12 mouse cellular contexts compared by ENCODE assay signal in the genomic region with DNA sequence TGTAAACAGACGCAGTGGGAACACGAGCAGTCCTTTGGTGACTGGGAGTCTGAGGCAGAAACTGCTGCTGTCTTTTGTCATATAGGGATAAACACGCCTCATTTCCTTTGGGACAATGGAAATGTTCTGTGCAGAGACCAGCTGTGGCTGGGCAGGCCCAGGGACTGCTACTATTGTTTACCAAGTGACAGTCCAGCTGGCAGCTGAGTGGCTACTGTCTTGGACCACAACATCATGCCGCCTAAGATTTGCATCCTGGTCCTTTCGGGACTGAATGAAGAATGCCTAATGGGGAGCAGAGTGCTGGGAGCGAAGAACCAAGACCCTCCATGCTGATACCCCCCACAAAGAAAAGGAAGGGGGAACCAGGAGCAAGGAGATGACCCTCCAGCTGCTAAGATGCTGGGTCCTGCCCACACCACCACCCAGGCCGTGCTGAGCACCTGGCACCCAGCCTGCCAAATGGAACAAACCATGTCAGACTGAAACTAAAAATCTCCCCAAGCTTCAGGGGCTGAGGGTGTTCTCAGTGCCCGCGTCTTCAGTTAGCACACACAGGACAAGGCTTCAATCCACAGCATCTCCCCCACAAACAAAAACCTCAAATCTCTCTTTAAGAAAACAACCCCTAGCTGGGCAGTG. TPM values are rescaled to one million over a fixed set of nuclear protein-coding genes. Genes with fewer than 3 reads are reported as not detected.
DNase-seq lines count a peak whose midpoint lies in the region; ATAC-seq and TF ChIP-seq lines count a peak whose summit lies in the region.
"Had no signal": no experiment of that assay in that cellular context is flagged by ENCODE, and none has a peak within 500 bp of the region (broad histone marks: within the 10 kb centered on the region; RNA-seq: fewer than 3 reads in every experiment).

No protein-coding gene starts in this region.

- WGBS in hindbrain, embryonic 14.5 days: 22% methylated on average over 9 of the region's 9 CpGs
- 26% methylated on average over 9 of the region's 9 CpGs for WGBS in midbrain, postnatal 0 days
- WGBS in liver, embryonic 11.5 days: 75% methylated on average over 9 of the region's 9 CpGs

- peak overlapping the region; percentile 84 for H3K4me2 ChIP-seq in hindbrain, embryonic 14.5 days (replicated peaks)
- peak overlapping the region; percentile 22 for H3K4me2 ChIP-seq in midbrain, postnatal 0 days (ENCODE audit: low read depth, low read length, poor library complexity, severe bottlenecking)
- H3K4me2 ChIP-seq in liver, embryonic 11.5 days: no peak overlapping the region

- peak overlapping the region; percentile 37 for H3K9ac ChIP-seq in hindbrain, embryonic 14.5 days
- no peak overlapping the region for H3K9ac ChIP-seq in midbrain, postnatal 0 days (replicated peaks; ENCODE audit: low read length, poor library complexity, severe bottlenecking)
- H3K9ac ChIP-seq in liver, embryonic 11.5 days (ENCODE audit: low read depth, low read length): no peak overlapping the region

- 0 out of 2 replicates have a peak overlapping the region, but pooled peaks have one; percentile 2 for H3K4me3 ChIP-seq in hindbrain, embryonic 14.5 days (replicated peaks; ENCODE audit: low read length)
- no peak overlapping the region for H3K4me3 ChIP-seq in midbrain, postnatal 0 days (ENCODE audit: low read depth, low read length)
- no peak overlapping the region for H3K4me3 ChIP-seq in liver, embryonic 11.5 days (ENCODE audit: low read depth, low read length)

- H3K9me3 ChIP-seq in hindbrain, embryonic 14.5 days (ENCODE audit: control insufficient read depth, low read length): no peaks in the 10 kb centered on the region
- no peaks in the 10 kb centered on the region for H3K9me3 ChIP-seq in midbrain, postnatal 0 days (ENCODE audit: low read length)
- H3K9me3 ChIP-seq in liver, embryonic 11.5 days (ENCODE audit: control insufficient read depth, low read length): no peaks in the 10 kb centered on the region

- peaks cover 50% of the 10 kb centered on the region for H3K4me1 ChIP-seq in hindbrain, embryonic 14.5 days (replicated peaks; ENCODE audit: control insufficient read depth, insufficient read depth, low read length)
- H3K4me1 ChIP-seq in midbrain, postnatal 0 days (ENCODE audit: insufficient read depth, low read length): peaks cover 20% of the 10 kb centered on the region; the same call in 1 of the 2 replicates
- H3K4me1 ChIP-seq in liver, embryonic 11.5 days (replicated peaks; ENCODE audit: control insufficient read depth, insufficient read depth, low read length): no peaks in the 10 kb centered on the region; the same call in 1 of the 2 replicates

- no peak for TF ChIP-seq CTCF in midbrain, postnatal 0 days (IDR thresholded peaks at IDR 0.05)

- ATAC-seq in hindbrain, embryonic 14.5 days (ENCODE audit: low FRiP score): peak; percentile 46
- no peak for ATAC-seq in midbrain, postnatal 0 days (ENCODE audit: low FRiP score)
- no peak for ATAC-seq in liver, embryonic 11.5 days (replicated peaks; ENCODE audit: low FRiP score)

- DNase-seq in layer of hippocampus, adult 9-11 months: peak; percentile 45
- DNase-seq in layer of hippocampus, postnatal 36 days: no peak
- DNase-seq in embryo, embryonic 9.5 days (ENCODE audit: extremely low spot score): peak; percentile 33
- DNase-seq in hindbrain, embryonic 14.5 days (ENCODE audit: low spot score): no peak
- peak; percentile 60 for DNase-seq in midbrain, postnatal 0 days (ENCODE audit: low spot score)
- DNase-seq in liver, embryonic 11.5 days (ENCODE audit: low spot score): no peak
- DNase-seq in heart, postnatal 14 days: no peak
- DNase-seq in left cerebral cortex, adult 18-20 months (ENCODE audit: low spot score in 2 of 2): no peak
- DNase-seq: heart, adult 11 months; kidney, adult 9 months had no signal

- no peaks in the 10 kb centered on the region for H3K36me3 ChIP-seq in hindbrain, embryonic 14.5 days (replicated peaks; ENCODE audit: control insufficient read depth, insufficient read depth)
- H3K36me3 ChIP-seq in midbrain, postnatal 0 days (ENCODE audit: insufficient read depth, low read length): no peaks in the 10 kb centered on the region
- H3K36me3 ChIP-seq in liver, embryonic 11.5 days (ENCODE audit: control insufficient read depth, insufficient read depth, low read length): no peaks in the 10 kb centered on the region

- intact Hi-C loops in heart, postnatal 14 days (cut with DNase I): no loop called here

- no peaks in the 10 kb centered on the region for H3K27me3 ChIP-seq in hindbrain, embryonic 14.5 days (ENCODE audit: control insufficient read depth, insufficient read depth, low read length)
- H3K27me3 ChIP-seq in midbrain, postnatal 0 days (ENCODE audit: insufficient read depth, low read length): no peaks in the 10 kb centered on the region
- H3K27me3 ChIP-seq in liver, embryonic 11.5 days (replicated peaks; ENCODE audit: control insufficient read depth, insufficient read depth, low read length): peaks cover 32% of the 10 kb centered on the region

- H3K27ac ChIP-seq in hindbrain, embryonic 14.5 days: peak overlapping the region; percentile 79
- 0 out of 2 replicates have a peak overlapping the region, but pooled peaks have one; percentile 32 for H3K27ac ChIP-seq in midbrain, postnatal 0 days (ENCODE audit: low read depth, low read length)
- no peak overlapping the region for H3K27ac ChIP-seq in liver, embryonic 11.5 days (ENCODE audit: low read depth, low read length)

RNA-seq across cellular contexts. Expression of gene Mtcl1, which starts 5.4 kb away (rescaled TPM):
- 10 to 100 TPM; 39.8 to 42.8 TPM for total RNA-seq in layer of hippocampus, postnatal 36 days (2021)
- 35.1 and 37.9 TPM in 2 replicates for polyA plus RNA-seq in hindbrain, embryonic 14.5 days (2014; fragmentation: Nextera tagmentation; extraction: Ambion mirVana)
- total RNA-seq in midbrain, postnatal 0 days (2014; rRNA removed): 15.7 and 25.2 TPM in 2 replicates
- 9.5 and 10.8 TPM in 2 replicates for polyA plus RNA-seq in midbrain, postnatal 0 days (2015; fragmentation: Nextera tagmentation; extraction: Ambion mirVana)
- 0.96 and 1.7 TPM in 2 replicates for polyA plus RNA-seq in liver, embryonic 11.5 days (2014; fragmentation: Nextera tagmentation; extraction: Ambion mirVana)
- total RNA-seq in heart, postnatal 14 days (2021): 1 to 10 TPM; 4.4 to 4.6 TPM
- 100 to 1,000 TPM; 109 to 122 TPM for total RNA-seq in left cerebral cortex, adult 18-20 months (2021)
- total RNA-seq: common myeloid progenitor, adult 5-6 weeks; neutrophil, adult 5-6 weeks had no signal

Comparison
In these comparisons a context has a peak if more than half of its experiments do, and no peak if none do; other contexts are left out.
1. DNase-seq: peak in layer of hippocampus, adult 9-11 months (single experiment), embryo, embryonic 9.5 days (single experiment) and midbrain, postnatal 0 days (single experiment); none in layer of hippocampus, postnatal 36 days (0 of 2), hindbrain, embryonic 14.5 days (single experiment), liver, embryonic 11.5 days (single experiment), heart, postnatal 14 days (0 of 2) and left cerebral cortex, adult 18-20 months (0 of 2).